Mouse (Mus musculus): ENCODE data around the gene Gm20388. TPM values are rescaled to one million over a fixed set of nuclear protein-coding genes. Genes with fewer than 3 reads are reported as not detected.

Gene Gm20388
- polyA plus RNA-seq, 1 experiment from 2014 or later: not detected

- WGBS: 53% methylated on average over 5 of the region's 5 CpGs
- H3K27me3 ChIP-seq: 0 out of 2 replicates have a peak, but pooled peaks cover 6% of the 10 kb centered on the region
These were observed 1621.7 kb downstream of the Gm20388 start for GRCm38 (mm10) chr8:121532381-121532780.

GRCm38 (mm10) chr8:121541862-121542261 is 1631.2 kb downstream of the Gm20388 start:
- ATAC-seq (ENCODE audit: insufficient number of reproducible peaks, insufficient read depth, low FRiP score, low TSS enrichment, low read depth): no peak
- Histone ChIP-seq H3K36me3 (no peaks in the 10 kb centered on the region), H3K4me1 (no peaks in the 10 kb centered on the region), H3K27me3 (peaks cover 12% of the 10 kb centered on the region; the same call in 1 of the 2 replicates), H3K27ac (no peak overlapping the region), H3K4me2 (no peak overlapping the region), H3K9me3 (0 out of 2 replicates have a peak, but pooled peaks cover 3% of the 10 kb centered on the region), H3K9ac (no peak overlapping the region), H3K4me3 (no peak overlapping the region)
- WGBS: 83% methylated on average over 19 of the region's 19 CpGs

More at GRCm38 (mm10) chr8:121532381-121532780, 1621.7 kb downstream of the Gm20388 start:
- H3K4me3 ChIP-seq: no peak overlapping the region
- no peak overlapping the region for H3K27ac ChIP-seq
- no peak overlapping the region for H3K9ac ChIP-seq
- H3K4me2 ChIP-seq: no peak overlapping the region
- H3K9me3 ChIP-seq: no peaks in the 10 kb centered on the region
- no peak for ATAC-seq (ENCODE audit: insufficient number of reproducible peaks, insufficient read depth, low FRiP score, low TSS enrichment, low read depth)
- H3K36me3 ChIP-seq: no peaks in the 10 kb centered on the region
- no peaks in the 10 kb centered on the region for H3K4me1 ChIP-seq

- 0 out of 2 replicates have a peak, but pooled peaks cover 3% of the 10 kb centered on the region for H3K9me3 ChIP-seq
- no peak for ATAC-seq (ENCODE audit: insufficient number of reproducible peaks, insufficient read depth, low FRiP score, low TSS enrichment, low read depth)
- no peak overlapping the region for H3K4me3 ChIP-seq
- H3K9ac ChIP-seq: no peak overlapping the region
- H3K4me1 ChIP-seq: no peaks in the 10 kb centered on the region
- no peak overlapping the region for H3K27ac ChIP-seq
- WGBS: 72% methylated on average over 13 of the region's 13 CpGs
- peaks cover 12% of the 10 kb centered on the region; the same call in 1 of the 2 replicates for H3K27me3 ChIP-seq
- H3K36me3 ChIP-seq: no peaks in the 10 kb centered on the region
- no peak overlapping the region for H3K4me2 ChIP-seq
These were observed 1632.3 kb downstream of the Gm20388 start for GRCm38 (mm10) chr8:121542901-121543300.

- Histone ChIP-seq H3K9ac (peak within 1 kb of the TSS; percentile 37; the same call in 1 of the 2 replicates), H3K4me1 (no peaks in the 10 kb centered on the region)
- ATAC-seq (ENCODE audit: insufficient number of reproducible peaks, insufficient read depth, low FRiP score, low TSS enrichment, low read depth): no peak
These were observed 1633.7 kb downstream of the Gm20388 start, which contains the start of gene 1700018B08Rik for GRCm38 (mm10) chr8:121544276-121544785. 1700018B08Rik (minus strand) TSS chr8:121544320.

GRCm38 (mm10) chr8:121544936-121545335 is 1634.3 kb downstream of the Gm20388 start:
- Histone ChIP-seq H3K27me3 (peaks cover 12% of the 10 kb centered on the region; the same call in 1 of the 2 replicates), H3K4me1 (no peaks in the 10 kb centered on the region), H3K9ac (peak overlapping the region; percentile 37; the same call in 1 of the 2 replicates), H3K27ac (no peak overlapping the region), H3K4me3 (no peak overlapping the region), H3K9me3 (0 out of 2 replicates have a peak, but pooled peaks cover 3% of the 10 kb centered on the region), H3K36me3 (peaks cover 7% of the 10 kb centered on the region), H3K4me2 (no peak overlapping the region)
- no peak for ATAC-seq (ENCODE audit: insufficient number of reproducible peaks, insufficient read depth, low FRiP score, low TSS enrichment, low read depth)
- 78% methylated on average over 11 of the region's 11 CpGs for WGBS

More at GRCm38 (mm10) chr8:121544276-121544785, 1633.7 kb downstream of the Gm20388 start, which contains the start of gene 1700018B08Rik:
- Histone ChIP-seq H3K9me3 (0 out of 2 replicates have a peak, but pooled peaks cover 3% of the 10 kb centered on the region), H3K27ac (no peak within 1 kb of the TSS), H3K27me3 (peaks cover 12% of the 10 kb centered on the region; the same call in 1 of the 2 replicates), H3K4me2 (no peak within 1 kb of the TSS), H3K36me3 (peaks cover under 1% of the 10 kb centered on the region), H3K4me3 (no peak within 1 kb of the TSS)
- WGBS: 82% methylated on average over 12 of the region's 12 CpGs

- Histone ChIP-seq H3K4me1 (no peaks in the 10 kb centered on the region), H3K4me2 (no peak overlapping the region), H3K4me3 (no peak overlapping the region), H3K27ac (no peak overlapping the region), H3K36me3 (peaks cover 29% of the 10 kb centered on the region), H3K9ac (no peak overlapping the region), H3K9me3 (0 out of 2 replicates have a peak, but pooled peaks cover 3% of the 10 kb centered on the region), H3K27me3 (peaks cover 9% of the 10 kb centered on the region; the same call in 1 of the 2 replicates)
- ATAC-seq (ENCODE audit: insufficient number of reproducible peaks, insufficient read depth, low FRiP score, low TSS enrichment, low read depth): no peak
- WGBS: 9% methylated on average over 7 of the region's 7 CpGs
These were observed 1636.5 kb downstream of the Gm20388 start for GRCm38 (mm10) chr8:121547132-121547531.

- Histone ChIP-seq H3K36me3 (peaks cover 58% of the 10 kb centered on the region), H3K27ac (no peak overlapping the region)
- no peak for ATAC-seq (ENCODE audit: insufficient number of reproducible peaks, insufficient read depth, low FRiP score, low TSS enrichment, low read depth)
These were observed 1639.4 kb downstream of the Gm20388 start for GRCm38 (mm10) chr8:121550056-121550455.

GRCm38 (mm10) chr8:121551065-121551985 is 1640.7 kb downstream of the Gm20388 start:
- no peaks in the 10 kb centered on the region for H3K4me1 ChIP-seq
- H3K9ac ChIP-seq: no peak overlapping the region
- H3K36me3 ChIP-seq: peaks cover 68% of the 10 kb centered on the region
- 74% methylated on average over 24 of the region's 24 CpGs for whole genome bisulfite sequencing
- H3K4me2 ChIP-seq: no peak overlapping the region
- no peaks in the 10 kb centered on the region for H3K9me3 ChIP-seq
- H3K27me3 ChIP-seq: no peaks in the 10 kb centered on the region
- H3K4me3 ChIP-seq: no peak overlapping the region
- H3K27ac ChIP-seq: no peak overlapping the region
- no peak for ATAC-seq (ENCODE audit: insufficient number of reproducible peaks, insufficient read depth, low FRiP score, low TSS enrichment, low read depth)

More at GRCm38 (mm10) chr8:121550056-121550455, 1639.4 kb downstream of the Gm20388 start:
- Histone ChIP-seq H3K9me3 (no peaks in the 10 kb centered on the region), H3K27me3 (no peaks in the 10 kb centered on the region), H3K9ac (no peak overlapping the region), H3K4me3 (no peak overlapping the region), H3K4me1 (no peaks in the 10 kb centered on the region), H3K4me2 (no peak overlapping the region)
- 91% methylated on average over 6 of the region's 6 CpGs for WGBS

- WGBS: 91% methylated on average over 9 of the region's 9 CpGs
- peaks cover 68% of the 10 kb centered on the region for H3K36me3 ChIP-seq
- ATAC-seq (ENCODE audit: insufficient number of reproducible peaks, insufficient read depth, low FRiP score, low TSS enrichment, low read depth): no peak
These were observed 1641.9 kb downstream of the Gm20388 start for GRCm38 (mm10) chr8:121552506-121552905.

GRCm38 (mm10) chr8:121553831-121554475 is 1643.3 kb downstream of the Gm20388 start:
- Histone ChIP-seq H3K4me1 (no peaks in the 10 kb centered on the region), H3K9ac (no peak overlapping the region), H3K9me3 (no peaks in the 10 kb centered on the region), H3K4me2 (no peak overlapping the region), H3K27me3 (no peaks in the 10 kb centered on the region), H3K4me3 (no peak overlapping the region), H3K36me3 (peaks cover 82% of the 10 kb centered on the region), H3K27ac (no peak overlapping the region)
- WGBS: 95% methylated on average over 32 of the region's 32 CpGs
- ATAC-seq (ENCODE audit: insufficient number of reproducible peaks, insufficient read depth, low FRiP score, low TSS enrichment, low read depth): no peak

More at GRCm38 (mm10) chr8:121552506-121552905, 1641.9 kb downstream of the Gm20388 start:
- Histone ChIP-seq H3K4me3 (no peak overlapping the region), H3K27me3 (no peaks in the 10 kb centered on the region), H3K9me3 (no peaks in the 10 kb centered on the region), H3K4me2 (no peak overlapping the region), H3K4me1 (no peaks in the 10 kb centered on the region), H3K27ac (no peak overlapping the region), H3K9ac (no peak overlapping the region)

GRCm38 (mm10) chr8:121557746-121558145 is 1647.1 kb downstream of the Gm20388 start:
- Histone ChIP-seq H3K4me2 (no peak overlapping the region), H3K9ac (no peak overlapping the region), H3K4me3 (no peak overlapping the region), H3K27ac (no peak overlapping the region), H3K9me3 (no peaks in the 10 kb centered on the region), H3K4me1 (no peaks in the 10 kb centered on the region), H3K27me3 (no peaks in the 10 kb centered on the region), H3K36me3 (peaks cover 73% of the 10 kb centered on the region)
- 90% methylated on average over 11 of the region's 11 CpGs for WGBS
- ATAC-seq (ENCODE audit: insufficient number of reproducible peaks, insufficient read depth, low FRiP score, low TSS enrichment, low read depth): no peak
